ENCODE assay signal across 8 mouse cellular contexts in the genomic region with DNA sequence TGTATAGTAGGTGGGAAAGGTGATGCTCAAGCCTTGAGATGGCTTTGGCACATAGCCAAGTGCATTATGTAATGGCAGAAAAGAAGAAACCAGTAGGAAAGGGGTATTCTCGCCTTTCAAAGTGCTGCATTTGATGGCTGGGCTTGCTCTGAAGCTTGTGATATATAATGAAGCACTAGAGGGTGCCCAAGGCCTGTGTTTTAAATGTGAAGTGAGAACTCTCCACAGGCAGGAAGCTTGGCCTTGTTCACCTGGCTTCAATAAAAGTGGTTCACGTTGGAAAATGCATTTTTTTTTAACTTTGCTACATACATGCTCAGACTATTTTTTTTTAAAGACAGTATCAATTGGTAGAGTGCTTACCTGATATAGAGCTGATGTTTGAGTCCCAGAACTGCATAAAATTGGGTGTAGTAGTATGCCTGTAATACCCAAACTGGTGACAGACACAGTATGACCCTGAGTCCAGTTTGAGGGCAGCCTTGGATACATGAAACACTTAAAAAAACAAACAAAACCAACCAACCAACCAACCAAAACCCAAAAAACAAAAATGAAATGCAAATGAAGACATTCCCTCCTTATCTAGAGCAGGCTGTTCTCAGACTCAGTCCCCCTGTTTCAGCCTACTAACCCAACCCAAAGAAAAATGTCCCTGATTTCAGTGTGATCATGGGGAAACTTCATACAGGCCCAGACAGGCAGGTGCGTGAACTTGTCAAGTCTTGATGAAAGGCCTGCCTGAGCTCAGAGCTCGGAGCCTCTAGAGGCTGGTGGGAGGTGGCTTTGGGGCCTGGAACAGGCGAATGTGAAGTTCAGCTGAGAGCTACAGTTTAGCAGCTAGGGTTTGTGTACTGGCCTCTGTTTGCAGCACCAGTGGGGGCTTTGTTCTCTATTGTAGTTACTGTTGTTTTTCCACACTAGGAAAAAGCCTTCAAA. TPM values are rescaled to one million over a fixed set of nuclear protein-coding genes. Genes with fewer than 3 reads are reported as not detected.
DNase-seq lines count a peak whose midpoint lies in the region; ATAC-seq lines count a peak whose summit lies in the region.

No protein-coding gene starts in this region.

- no peaks in the 10 kb centered on the region for H3K27me3 ChIP-seq in kidney, embryonic 14.5 days (ENCODE audit: control insufficient read depth, insufficient read depth, low read length)
- no peaks in the 10 kb centered on the region for H3K27me3 ChIP-seq in limb, embryonic 15.5 days

- no peak overlapping the region for H3K27ac ChIP-seq in kidney, embryonic 14.5 days (ENCODE audit: low read depth, low read length)
- H3K27ac ChIP-seq in limb, embryonic 15.5 days, result no peak overlapping the region

- no peaks in the 10 kb centered on the region for H3K9me3 ChIP-seq in kidney, embryonic 14.5 days (ENCODE audit: control insufficient read depth, low read length)
- no peaks in the 10 kb centered on the region for H3K9me3 ChIP-seq in limb, embryonic 15.5 days

- no peaks in the 10 kb centered on the region for H3K36me3 ChIP-seq in kidney, embryonic 14.5 days (ENCODE audit: control insufficient read depth, insufficient read depth, low read length)
- H3K36me3 ChIP-seq in limb, embryonic 15.5 days, result no peaks in the 10 kb centered on the region

- no peaks in the 10 kb centered on the region for H3K4me1 ChIP-seq in kidney, embryonic 14.5 days (ENCODE audit: control insufficient read depth, insufficient read depth, low read length)
- 0 out of 2 replicates have a peak, but pooled peaks cover 7% of the 10 kb centered on the region for H3K4me1 ChIP-seq in limb, embryonic 15.5 days

- H3K4me2 ChIP-seq in kidney, embryonic 14.5 days (replicated peaks; ENCODE audit: low read depth, low read length), result no peak overlapping the region
- no peak overlapping the region for H3K4me2 ChIP-seq in limb, embryonic 15.5 days

- no peak overlapping the region for H3K4me3 ChIP-seq in kidney, embryonic 14.5 days (ENCODE audit: low read length)
- H3K4me3 ChIP-seq in limb, embryonic 15.5 days, result no peak overlapping the region

- peak; percentile 83 for DNase-seq in 3T3-L1 (ENCODE audit: low read depth, low spot score)
- DNase-seq in cerebellum, adult 8-10 months, result peak; percentile 53
- peak; percentile 75 for DNase-seq in forelimb bud, embryonic 11.5 days (ENCODE audit: low read depth, low spot score)
- DNase-seq in right cerebral cortex, adult 18-20 months, result peak; percentile 49
- DNase-seq in spleen, adult 18-20 months, result no peak

- H3K9ac ChIP-seq in kidney, embryonic 14.5 days (ENCODE audit: low read depth, low read length), result no peak overlapping the region
- H3K9ac ChIP-seq in limb, embryonic 15.5 days, result no peak overlapping the region

- peak; percentile 72 for ATAC-seq in CD4-positive, CD25-positive, alpha-beta regulatory T cell, adult 4 months
- ATAC-seq in kidney, embryonic 14.5 days (ENCODE audit: low FRiP score, low TSS enrichment), result 0 out of 2 replicates have a peak, but pooled peaks have one; percentile 62
- 0 out of 2 replicates have a peak, but pooled peaks have one; percentile 35 for ATAC-seq in limb, embryonic 15.5 days (ENCODE audit: insufficient number of reproducible peaks, low FRiP score, low TSS enrichment, low read depth)

- WGBS in kidney, embryonic 14.5 days, result 29% methylated on average over 5 of the region's 5 CpGs
- WGBS in limb, embryonic 15.5 days, result 37% methylated on average over 5 of the region's 5 CpGs

RNA-seq across cellular contexts. Expression of a gene that starts 44.0 kb away (rescaled TPM):
- polyA plus RNA-seq in CD4-positive, CD25-positive, alpha-beta regulatory T cell, adult 4 months (2017; shearing (Covaris generic)), result 1 to 10 TPM; 6.8 to 7.0 TPM
- 8.6 and 9.7 TPM in 2 replicates for polyA plus RNA-seq in kidney, embryonic 14.5 days (2014; fragmentation: Nextera tagmentation; extraction: Ambion mirVana)
- 7.8 and 8.2 TPM in 2 replicates for polyA plus RNA-seq in limb, embryonic 15.5 days (2015; fragmentation: Nextera tagmentation; extraction: Ambion mirVana)

Comparison
In these comparisons a context has a peak if more than half of its experiments do, and no peak if none do; other contexts are left out.
1. DNase-seq: peak in 3T3-L1 (single experiment), cerebellum, adult 8-10 months (single experiment), forelimb bud, embryonic 11.5 days (single experiment) and right cerebral cortex, adult 18-20 months (single experiment); none in spleen, adult 18-20 months (0 of 2).
2. Peak in every context shown above with its lines, with median percentiles within 50 percentile points of each other: ATAC-seq.